Mouse (Mus musculus) thymus, postnatal 25 days (tissue): ENCODE results near the gene Gmppa.

ENCODE experiments used
- DNase-seq: peaks from one replicate; pipeline ENCODE4 v3.0.0; 2022

The Gmppa gene

GRCm38 (mm10) chr1:75456746-75457564 lies 21.2 kb downstream of the Gmppa start:
- DNase-seq: peak; percentile 11

GRCm38 (mm10) chr1:75457710-75458024 lies 21.9 kb downstream of the Gmppa start:
- DNase-seq: no peak

- DNase-seq: no peak
These were observed 22.5 kb downstream of the Gmppa start for GRCm38 (mm10) chr1:75458025-75458788.

- DNase-seq: no peak
These were observed 23.3 kb downstream of the Gmppa start for GRCm38 (mm10) chr1:75458789-75459684.

- DNase-seq: no peak
These were observed 24.6 kb downstream of the Gmppa start for GRCm38 (mm10) chr1:75460297-75460696.

GRCm38 (mm10) chr1:75462636-75463035 lies 26.9 kb downstream of the Gmppa start:
- no peak for DNase-seq

GRCm38 (mm10) chr1:75463652-75464204 lies 28.0 kb downstream of the Gmppa start:
- DNase-seq: no peak

- peak; percentile 64 for DNase-seq
These were observed 31.6 kb downstream of the Gmppa start for GRCm38 (mm10) chr1:75467215-75467927.

- no peak for DNase-seq
These were observed 33.6 kb downstream of the Gmppa start for GRCm38 (mm10) chr1:75469287-75469825.

GRCm38 (mm10) chr1:75476441-75476840 lies 40.7 kb downstream of the Gmppa start:
- DNase-seq: no peak

- DNase-seq: peak; percentile 81
These were observed 41.7 kb downstream of the Gmppa start for GRCm38 (mm10) chr1:75477264-75477965.

GRCm38 (mm10) chr1:75477966-75478290 lies 42.2 kb downstream of the Gmppa start:
- no peak for DNase-seq

GRCm38 (mm10) chr1:75478497-75478896 lies 42.8 kb downstream of the Gmppa start:
- DNase-seq: no peak

GRCm38 (mm10) chr1:75478916-75479634 lies 43.3 kb downstream of the Gmppa start, which contains the start of the genes Chpf and Tmem198:
Gene Chpf, minus strand, starts transcription at chr1:75479307.
Gene Tmem198, plus strand, starts transcription at chr1:75479532.
- peak; percentile 97 for DNase-seq

- no peak for DNase-seq
These were observed 43.9 kb downstream of the Gmppa start for GRCm38 (mm10) chr1:75479635-75479989.

GRCm38 (mm10) chr1:75480036-75480435 lies 44.3 kb downstream of the Gmppa start:
- DNase-seq: no peak

- DNase-seq: no peak
These were observed 45.0 kb downstream of the Gmppa start for GRCm38 (mm10) chr1:75480735-75481134.

GRCm38 (mm10) chr1:75486561-75486960 lies 50.8 kb downstream of the Gmppa start:
- no peak for DNase-seq

GRCm38 (mm10) chr1:75487040-75487404 lies 51.3 kb downstream of the Gmppa start:
- DNase-seq: no peak

- DNase-seq: peak; percentile 69
These were observed 51.9 kb downstream of the Gmppa start for GRCm38 (mm10) chr1:75487405-75488161.
